In genomic region chr19:14094191-14094590, GRCm38 (mm10) we compare ENCODE assay signal across 17 mouse cellular contexts.
DNase-seq lines count a peak whose midpoint lies in the region; TF ChIP-seq lines count a peak whose summit lies in the region.
"Had no signal": no experiment of that assay in that cellular context is flagged by ENCODE, and none has a peak within 500 bp of the region (broad histone marks: within the 10 kb centered on the region; RNA-seq: fewer than 3 reads in every experiment).

No protein-coding gene starts in this region.

- peak; percentile 5 for DNase-seq in embryo, embryonic 11 days
- DNase-seq in embryo, embryonic 10 days (ENCODE audit: low spot score): no peak
- peak; percentile 2 for DNase-seq in brain, embryonic 14.5 days (ENCODE audit: low read depth)
- peak; percentile 14 for DNase-seq in forelimb bud, embryonic 11.5 days (ENCODE audit: low read depth, low spot score)
- DNase-seq in kidney, adult 11 months: no peak
- no peak for DNase-seq in layer of hippocampus, adult 18-20 months (ENCODE audit: low spot score in 2 of 2)
- DNase-seq: adrenal gland, adult 8-10 months; adrenal gland, postnatal 14 days; adrenal gland, postnatal 36 days; B cell, adult 2 months; cerebellum, adult 11 months; cerebellum, adult 18-20 months; cerebellum, adult 8-10 months; cerebellum, adult 9-11 months; cerebellum, postnatal 14 days; cerebellum, postnatal 36 days; forebrain, postnatal 0 days had no signal

- no peak for TF ChIP-seq POLR2A in brain, embryonic 14.5 days (IDR thresholded peaks at IDR 0.05; ENCODE audit: borderline replicate concordance, extremely low read depth, insufficient read depth, insufficient read length, poor library complexity, severe bottlenecking)

- no peak for TF ChIP-seq CTCF in brain, embryonic 14.5 days (IDR thresholded peaks at IDR 0.05; ENCODE audit: borderline replicate concordance, extremely low read depth, insufficient read depth, insufficient read length)

Comparison
In these comparisons a context has a peak if more than half of its experiments do, and no peak if none do; other contexts are left out.
1. DNase-seq: peak in embryo, embryonic 11 days (single experiment), brain, embryonic 14.5 days (single experiment) and forelimb bud, embryonic 11.5 days (single experiment); none in embryo, embryonic 10 days (single experiment), kidney, adult 11 months (single experiment) and layer of hippocampus, adult 18-20 months (0 of 2).